Mouse (Mus musculus) kidney, embryonic 14.5 days (tissue): Measurements from ENCODE around the gene Exoc3l2. TPM values are rescaled to one million over a fixed set of nuclear protein-coding genes. Genes with fewer than 3 reads are reported as not detected.

ENCODE experiments used
- ATAC-seq: fragments of 200-750 bp; cut with Nextera tagmentation; 2 replicates; pipeline ENCODE4 v1.8.0; 2017; ENCODE audit warnings: moderate number of reproducible peaks, mild to moderate bottlenecking, moderate TSS enrichment, moderate library complexity; ENCODE audit not compliant: low FRiP score, low TSS enrichment
- H3K27ac ChIP-seq: fragments of 300-500 bp; sonication (generic); 2 replicates; pipeline ENCODE4 v1.5.1; 2014; ENCODE audit warnings: low read depth, mild to moderate bottlenecking, low read length, moderate library complexity, mixed read lengths
- H3K27me3 ChIP-seq: fragments of 300-500 bp; sonication (generic); 2 replicates; pipeline ENCODE4 v1.6.1; 2014; ENCODE audit warnings: mild to moderate bottlenecking, low read length; ENCODE audit not compliant: control insufficient read depth, insufficient read depth
- H3K36me3 ChIP-seq: fragments of 300-500 bp; sonication (generic); 2 replicates; pipeline ENCODE4 v1.6.1; 2014; ENCODE audit warnings: low read length, mixed read lengths; ENCODE audit not compliant: control insufficient read depth, insufficient read depth
- H3K4me1 ChIP-seq: fragments of 300-500 bp; sonication (generic); 2 replicates; pipeline ENCODE4 v1.6.1; 2014; ENCODE audit warnings: low read length, mixed read lengths; ENCODE audit not compliant: control insufficient read depth, insufficient read depth
- H3K4me2 ChIP-seq: fragments of 300-500 bp; sonication (generic); replicated peaks from 2 replicates; pipeline ENCODE4 v1.6.1; 2014; ENCODE audit warnings: low read depth, mild to moderate bottlenecking, low read length
- H3K4me3 ChIP-seq: fragments of 300-500 bp; sonication (generic); 2 replicates; pipeline ENCODE4 v1.5.1; 2014; ENCODE audit warnings: mild to moderate bottlenecking, low read length
- H3K9ac ChIP-seq: fragments of 300-500 bp; sonication (generic); 2 replicates; pipeline ENCODE4 v1.6.1; 2014; ENCODE audit warnings: low read depth, mild to moderate bottlenecking, low read length, moderate library complexity
- H3K9me3 ChIP-seq: fragments of 300-500 bp; sonication (generic); 2 replicates; pipeline ENCODE4 v1.6.1; 2016; ENCODE audit warnings: low read length; ENCODE audit not compliant: control insufficient read depth
- WGBS: fragments of 180-500 bp; shearing (Covaris S2); extraction: QIAGEN DNeasy Blood & Tissue Kit; methylation state at CpG from one replicate; pipeline ENCODE4 v1.1.7; 2014; 5-methylcytosine and 5-hydroxymethylcytosine counted together
- polyA plus RNA-seq: library from polyadenylated mRNA; unstranded; fragments of >200 nt; fragmentation: Nextera tagmentation; extraction: Ambion mirVana; gene quantifications from 2 replicates; pipeline ENCODE4 v1.2.1, GENCODE M21; 2014

The Exoc3l2 gene
- polyA plus RNA-seq, 1 experiment from 2014 or later: 3.5 TPM

DNA sequence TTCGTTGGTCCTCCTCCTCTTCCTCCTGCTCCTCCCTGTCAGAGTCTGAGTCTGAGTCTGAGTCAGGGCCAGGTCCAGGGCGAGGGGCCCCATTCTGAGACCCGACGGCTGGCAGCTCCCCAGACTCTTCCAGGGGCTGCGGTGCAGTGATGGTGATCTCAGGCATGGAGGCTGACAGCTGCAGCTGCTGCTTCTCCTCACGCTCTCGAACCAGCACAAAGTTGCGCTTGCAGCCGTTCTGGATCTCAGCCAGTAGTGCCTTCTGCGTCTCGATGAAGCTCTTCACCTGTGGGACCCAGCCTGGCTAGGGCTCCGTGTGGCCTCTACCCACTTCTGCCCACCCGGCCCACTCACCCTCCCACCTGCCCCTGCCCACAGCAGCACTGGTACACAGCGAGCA, 69.1 kb downstream of the Exoc3l2 start:
- WGBS: 89% methylated on average over 14 of the region's 14 CpGs
- H3K27me3 ChIP-seq: no peaks in the 10 kb centered on the region
- no peak for ATAC-seq
- H3K36me3 ChIP-seq: peaks cover 61% of the 10 kb centered on the region
- no peak overlapping the region for H3K9ac ChIP-seq
- H3K4me3 ChIP-seq: no peak overlapping the region
- H3K27ac ChIP-seq: no peak overlapping the region
- H3K9me3 ChIP-seq: no peaks in the 10 kb centered on the region
- H3K4me2 ChIP-seq: no peak overlapping the region
- no peaks in the 10 kb centered on the region for H3K4me1 ChIP-seq

DNA sequence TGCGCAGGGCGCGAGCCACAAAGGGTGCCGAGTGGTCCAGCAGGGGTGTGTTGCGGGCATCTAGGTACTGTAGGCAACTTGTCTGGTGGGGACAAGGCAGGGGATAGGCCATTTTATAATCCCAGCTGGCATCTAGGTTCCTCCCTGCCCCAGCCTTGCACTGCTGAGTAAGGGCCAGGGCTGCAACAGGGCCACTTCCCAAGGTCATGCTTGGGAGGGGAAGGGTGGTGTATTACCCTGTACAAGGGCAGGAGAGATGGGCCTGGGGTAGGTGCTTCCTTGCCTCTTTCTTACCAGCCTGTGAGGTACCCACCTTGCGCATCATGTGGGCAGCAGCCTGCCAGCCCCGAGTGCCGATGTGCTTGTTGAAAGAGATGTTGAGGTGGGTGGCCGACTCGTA, 71.5 kb downstream of the Exoc3l2 start:
- Histone ChIP-seq H3K9me3 (no peaks in the 10 kb centered on the region), H3K4me1 (no peaks in the 10 kb centered on the region), H3K27ac (no peak overlapping the region), H3K9ac (no peak overlapping the region), H3K36me3 (peaks cover 51% of the 10 kb centered on the region), H3K4me3 (no peak overlapping the region), H3K27me3 (no peaks in the 10 kb centered on the region), H3K4me2 (no peak overlapping the region)
- no peak for ATAC-seq
- WGBS: 94% methylated on average over 10 of the region's 10 CpGs

DNA sequence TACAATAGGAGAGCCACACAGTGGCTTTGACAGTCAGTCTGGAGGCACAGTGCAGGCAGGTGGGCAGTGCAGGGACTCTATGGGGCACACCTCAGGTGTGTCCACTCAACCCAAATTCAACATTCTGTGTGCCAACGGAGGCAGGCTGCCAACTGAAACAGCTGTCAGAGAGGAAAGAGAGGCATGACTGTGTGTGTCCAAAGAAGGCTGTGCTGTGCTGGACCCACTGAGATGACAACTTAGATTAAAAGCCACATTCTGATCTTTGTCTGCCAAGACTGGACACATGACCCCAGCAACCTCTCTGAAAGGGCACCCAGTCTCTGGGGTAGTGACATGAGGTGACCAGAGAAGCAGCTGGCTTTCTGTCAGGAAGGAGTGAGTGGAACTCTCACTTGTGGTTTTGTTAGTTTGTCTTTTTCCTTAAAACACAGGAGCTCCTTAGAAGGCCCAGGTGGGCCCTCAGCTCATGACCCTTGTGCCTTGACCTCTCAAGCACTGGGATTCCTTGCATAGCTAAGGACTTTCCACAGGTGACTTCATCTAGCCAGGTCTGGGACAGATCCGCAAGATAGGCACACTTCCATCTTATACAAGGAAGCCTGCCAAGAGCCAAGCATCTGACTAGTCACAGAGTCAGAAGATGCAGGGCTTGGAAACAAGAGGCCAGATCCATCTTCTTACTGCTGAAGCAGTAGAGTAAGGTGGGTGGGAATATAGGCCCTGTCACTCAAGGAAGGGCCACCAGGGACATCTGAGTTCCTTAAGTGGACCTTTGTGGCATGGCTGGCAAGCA, 77.8 kb downstream of the Exoc3l2 start:
- ATAC-seq: 0 out of 2 replicates have a peak, but pooled peaks have one; percentile 5
- WGBS: 92% methylated on average over 2 of the region's 2 CpGs
- Histone ChIP-seq H3K9me3 (no peaks in the 10 kb centered on the region), H3K4me2 (no peak overlapping the region), H3K27me3 (no peaks in the 10 kb centered on the region), H3K27ac (no peak overlapping the region), H3K4me1 (0 out of 2 replicates have a peak, but pooled peaks cover 7% of the 10 kb centered on the region), H3K36me3 (no peaks in the 10 kb centered on the region; the same call in 1 of the 2 replicates), H3K9ac (no peak overlapping the region), H3K4me3 (no peak overlapping the region)

DNA sequence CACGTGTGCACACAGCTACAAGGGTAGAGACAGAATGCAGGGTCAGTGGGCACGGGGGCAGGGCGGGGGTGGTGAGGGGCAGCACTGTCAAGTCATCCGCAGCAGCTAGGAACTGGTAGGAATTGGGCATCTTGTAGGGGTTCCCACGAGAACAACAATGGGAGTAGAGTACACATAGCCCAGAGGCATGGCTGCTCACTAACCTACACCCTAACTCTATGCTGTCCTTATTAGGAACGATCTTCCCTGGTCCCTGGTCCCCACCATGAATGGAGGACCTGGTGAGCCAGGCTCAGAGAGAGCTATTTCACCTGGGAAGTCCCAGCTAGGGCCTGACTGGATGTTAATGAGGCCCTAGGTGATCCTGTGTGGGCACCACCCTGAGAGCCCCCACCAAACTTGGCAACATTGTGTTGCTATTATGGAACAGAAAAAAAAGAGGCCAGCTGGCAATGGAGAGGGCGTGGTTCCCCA, 78.6 kb downstream of the Exoc3l2 start:
- H3K9me3 ChIP-seq: no peaks in the 10 kb centered on the region
- H3K9ac ChIP-seq: no peak overlapping the region
- WGBS: 70% methylated on average over 7 of the region's 7 CpGs
- H3K4me2 ChIP-seq: no peak overlapping the region
- 0 out of 2 replicates have a peak, but pooled peaks cover 7% of the 10 kb centered on the region for H3K4me1 ChIP-seq
- H3K27ac ChIP-seq: no peak overlapping the region
- peak; percentile 55 for ATAC-seq
- no peak overlapping the region for H3K4me3 ChIP-seq
- H3K36me3 ChIP-seq: no peaks in the 10 kb centered on the region
- H3K27me3 ChIP-seq: no peaks in the 10 kb centered on the region

DNA sequence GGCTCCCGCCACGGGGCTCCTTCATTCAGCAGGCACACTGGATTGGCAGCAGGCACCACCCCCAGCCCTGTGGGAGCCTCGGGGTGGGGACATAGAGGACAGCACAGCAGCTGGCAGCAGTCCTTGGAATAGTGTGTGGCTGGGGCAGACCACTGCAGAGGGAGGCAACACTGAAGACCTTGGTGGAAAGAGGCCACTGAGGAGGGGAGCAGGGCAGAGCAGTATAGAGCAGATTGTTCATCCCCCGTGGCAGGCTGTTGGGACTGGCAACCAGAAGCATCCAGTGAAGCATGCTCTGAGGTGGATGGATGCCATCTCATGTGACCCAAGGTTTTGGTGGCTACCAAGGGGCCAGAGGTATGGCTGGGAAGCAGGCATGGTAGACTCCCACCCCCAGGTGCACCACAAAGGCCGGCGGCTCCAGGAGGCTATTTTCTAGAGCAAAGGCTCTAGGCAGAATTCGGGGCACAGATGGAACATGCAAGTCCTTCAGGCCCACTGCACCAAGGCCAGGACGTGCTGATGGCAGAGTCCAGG, 79.1 kb downstream of the Exoc3l2 start:
- H3K36me3 ChIP-seq: no peaks in the 10 kb centered on the region
- H3K27me3 ChIP-seq: no peaks in the 10 kb centered on the region
- ATAC-seq: 0 out of 2 replicates have a peak, but pooled peaks have one; percentile 25
- H3K27ac ChIP-seq: no peak overlapping the region
- H3K4me2 ChIP-seq: no peak overlapping the region
- no peaks in the 10 kb centered on the region for H3K9me3 ChIP-seq
- 69% methylated on average over 8 of the region's 8 CpGs for WGBS
- no peak overlapping the region for H3K4me3 ChIP-seq
- H3K4me1 ChIP-seq: 0 out of 2 replicates have a peak, but pooled peaks cover 7% of the 10 kb centered on the region
- no peak overlapping the region for H3K9ac ChIP-seq

DNA sequence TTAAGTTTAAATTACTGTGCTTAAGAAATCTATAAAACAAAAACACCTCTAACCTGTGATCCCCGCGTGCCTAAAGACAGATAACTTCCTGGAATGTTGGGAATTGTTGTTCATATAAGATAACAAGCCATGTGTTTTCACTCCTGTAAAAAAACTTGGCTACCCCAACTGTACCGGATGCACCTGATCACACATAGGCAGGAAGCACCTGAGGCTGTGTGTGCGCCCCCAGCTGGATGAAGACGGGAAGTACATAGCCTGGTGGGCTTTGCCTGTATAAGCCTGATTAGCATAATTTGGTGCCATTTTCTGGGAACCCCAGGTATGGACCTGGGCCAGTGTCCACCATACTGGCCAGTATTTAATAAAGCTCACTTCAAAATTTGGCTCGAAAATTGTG, 80.5 kb downstream of the Exoc3l2 start:
- H3K36me3 ChIP-seq: no peaks in the 10 kb centered on the region
- 0 out of 2 replicates have a peak, but pooled peaks cover 7% of the 10 kb centered on the region for H3K4me1 ChIP-seq
- no peak overlapping the region for H3K4me2 ChIP-seq
- WGBS: 52% methylated on average over 6 of the region's 6 CpGs
- ATAC-seq: no peak
- H3K9me3 ChIP-seq: no peaks in the 10 kb centered on the region
- H3K27ac ChIP-seq: no peak overlapping the region
- no peak overlapping the region for H3K9ac ChIP-seq
- no peaks in the 10 kb centered on the region for H3K27me3 ChIP-seq
- H3K4me3 ChIP-seq: no peak overlapping the region

DNA sequence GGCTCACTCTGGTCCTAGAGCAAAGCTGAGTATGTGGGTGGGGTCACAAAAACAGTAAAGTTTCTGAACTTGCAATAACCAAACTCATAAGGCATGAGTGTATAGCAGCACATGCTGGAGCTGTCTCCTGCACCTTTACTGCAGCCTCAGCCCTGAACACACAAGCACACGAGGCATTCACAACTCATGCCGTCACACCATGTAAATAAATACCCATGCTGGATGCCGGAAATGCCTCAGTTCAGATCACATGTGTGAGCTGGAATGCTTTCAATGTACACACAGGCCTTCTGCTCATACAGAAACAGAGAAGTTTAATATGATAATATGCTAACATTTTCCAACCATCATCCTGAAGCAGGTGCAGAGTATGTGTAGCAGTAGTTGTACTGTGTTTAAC, 82.9 kb downstream of the Exoc3l2 start:
- 47% methylated on average over 3 of the region's 3 CpGs for WGBS
- 0 out of 2 replicates have a peak, but pooled peaks cover 7% of the 10 kb centered on the region for H3K4me1 ChIP-seq
- H3K27ac ChIP-seq: no peak overlapping the region
- no peaks in the 10 kb centered on the region for H3K9me3 ChIP-seq
- H3K27me3 ChIP-seq: no peaks in the 10 kb centered on the region
- no peak overlapping the region for H3K4me3 ChIP-seq
- no peaks in the 10 kb centered on the region for H3K36me3 ChIP-seq
- ATAC-seq: no peak
- no peak overlapping the region for H3K4me2 ChIP-seq
- no peak overlapping the region for H3K9ac ChIP-seq
